Mouse (Mus musculus) midbrain, embryonic 12.5 days (tissue): ENCODE results near the gene Sgsm1. TPM values are rescaled to one million over a fixed set of nuclear protein-coding genes. Genes with fewer than 3 reads are reported as not detected.
"Not testable (repeated sequence)": the region's sequence is repeated elsewhere in the genome, so short reads cannot be mapped to it uniquely, and the experiment has no call there.

Experiments
- ATAC-seq: fragments of 200-750 bp; cut with Nextera tagmentation; 2 replicates; pipeline ENCODE4 v1.8.0; 2017; ENCODE audit warnings: low read depth, moderate TSS enrichment, moderate library complexity; ENCODE audit not compliant: low FRiP score
- H3K27ac ChIP-seq: fragments of 300-500 bp; sonication (generic); replicated peaks from 2 replicates; pipeline ENCODE4 v1.5.1; 2016; ENCODE audit warnings: mild to moderate bottlenecking
- H3K27me3 ChIP-seq: fragments of 300-500 bp; sonication (generic); 2 replicates; pipeline ENCODE4 v1.6.1; 2016; ENCODE audit warnings: mild to moderate bottlenecking
- H3K36me3 ChIP-seq: fragments of 300-500 bp; sonication (generic); 2 replicates; pipeline ENCODE4 v1.6.1; 2016
- H3K4me1 ChIP-seq: fragments of 300-500 bp; sonication (generic); 2 replicates; pipeline ENCODE4 v1.6.1; 2016
- H3K4me2 ChIP-seq: fragments of 300-500 bp; sonication (generic); replicated peaks from 2 replicates; pipeline ENCODE4 v1.6.1; 2016; ENCODE audit warnings: mild to moderate bottlenecking, moderate library complexity
- H3K4me3 ChIP-seq: fragments of 300-500 bp; sonication (generic); 2 replicates; pipeline ENCODE4 v1.5.1; 2016; ENCODE audit warnings: mild to moderate bottlenecking
- H3K9ac ChIP-seq: fragments of 300-500 bp; sonication (generic); replicated peaks from 2 replicates; pipeline ENCODE4 v1.6.1; 2016; ENCODE audit warnings: mild to moderate bottlenecking, moderate library complexity
- H3K9me3 ChIP-seq: fragments of 300-500 bp; sonication (generic); 2 replicates; pipeline ENCODE4 v1.6.1; 2016; ENCODE audit warnings: mild to moderate bottlenecking
- WGBS: fragments of 180-500 bp; shearing (Covaris S2); methylation state at CpG from one replicate; pipeline ENCODE4 v1.1.7; 2016; 5-methylcytosine and 5-hydroxymethylcytosine counted together
- polyA plus RNA-seq: library from polyadenylated mRNA; unstranded; fragments of >200 nt; fragmentation: Nextera tagmentation; extraction: Ambion mirVana; gene quantifications from 2 replicates; pipeline ENCODE4 v1.2.1, GENCODE M21; 2016

Sgsm1 gene
- 16.1 and 19.5 TPM in 2 replicates for polyA plus RNA-seq

DNA sequence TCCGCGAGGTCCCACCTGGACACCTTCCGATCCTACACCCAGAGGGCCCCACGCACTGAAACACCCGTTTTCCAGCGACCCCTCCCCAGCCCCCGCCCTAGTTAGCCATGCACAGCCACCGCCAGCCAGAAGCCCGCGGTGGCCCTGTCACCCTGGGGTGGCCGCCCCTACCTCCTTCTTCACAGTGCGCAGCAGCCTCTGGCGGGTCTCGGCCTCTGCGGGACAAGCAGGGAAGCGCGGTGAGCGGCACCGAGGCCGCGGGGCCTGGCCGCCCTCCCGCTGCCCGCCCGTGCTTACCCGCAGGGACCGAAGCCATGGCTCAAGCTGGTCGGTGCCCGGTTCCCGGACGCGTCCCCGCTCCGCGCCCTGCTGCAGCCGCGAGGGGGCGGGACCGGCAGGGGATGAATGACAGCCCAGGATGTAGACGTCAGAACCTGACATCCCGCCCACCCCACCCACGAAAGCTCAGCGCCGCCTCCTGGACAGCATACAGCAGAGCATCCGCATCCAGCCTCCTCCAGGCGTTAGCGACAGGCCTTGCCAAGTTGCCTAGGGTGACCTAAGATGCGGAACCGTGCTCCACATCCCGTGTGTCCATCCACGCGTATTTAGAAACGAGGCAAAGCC is at the start of gene Sgsm1:
TSS of gene Sgsm1 (minus strand) at position 410 of the 627 bp plus-strand sequence.
- peak within 1 kb of the TSS; percentile 43; the same call in 1 of the 2 replicates for H3K27ac ChIP-seq
- H3K4me1 ChIP-seq, result peaks cover 43% of the 10 kb centered on the region
- no peaks in the 10 kb centered on the region for H3K9me3 ChIP-seq
- WGBS, result 2% methylated on average over 53 of the region's 53 CpGs
- peak; percentile 63 for ATAC-seq
- H3K4me3 ChIP-seq, result peak within 1 kb of the TSS; percentile 70
- peak within 1 kb of the TSS; percentile 77 for H3K9ac ChIP-seq
- peaks cover 61% of the 10 kb centered on the region for H3K27me3 ChIP-seq
- H3K36me3 ChIP-seq, result no peaks in the 10 kb centered on the region
- peak within 1 kb of the TSS; percentile 83 for H3K4me2 ChIP-seq

DNA sequence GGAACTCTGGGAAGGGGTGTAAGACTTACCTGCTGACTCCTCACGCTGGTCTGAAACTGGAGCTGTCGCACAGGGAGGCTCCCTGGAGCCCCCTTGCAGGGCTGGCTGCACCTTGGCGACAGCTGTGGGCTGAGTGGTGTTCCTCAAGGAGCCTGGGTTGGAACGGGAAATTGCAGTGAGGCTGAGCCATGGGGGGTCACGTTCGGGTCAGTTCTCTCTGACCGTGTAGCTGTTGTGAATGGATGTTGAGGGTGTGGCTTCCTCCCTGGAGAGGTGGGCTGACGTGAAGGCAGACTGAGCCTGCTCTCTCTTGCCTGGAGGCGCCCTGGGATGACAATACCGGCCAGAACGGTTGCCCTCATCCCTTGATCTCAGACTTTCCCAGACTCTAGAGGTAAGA is 48.2 kb upstream of the Sgsm1 start:
- H3K9ac ChIP-seq, result no peak overlapping the region

DNA sequence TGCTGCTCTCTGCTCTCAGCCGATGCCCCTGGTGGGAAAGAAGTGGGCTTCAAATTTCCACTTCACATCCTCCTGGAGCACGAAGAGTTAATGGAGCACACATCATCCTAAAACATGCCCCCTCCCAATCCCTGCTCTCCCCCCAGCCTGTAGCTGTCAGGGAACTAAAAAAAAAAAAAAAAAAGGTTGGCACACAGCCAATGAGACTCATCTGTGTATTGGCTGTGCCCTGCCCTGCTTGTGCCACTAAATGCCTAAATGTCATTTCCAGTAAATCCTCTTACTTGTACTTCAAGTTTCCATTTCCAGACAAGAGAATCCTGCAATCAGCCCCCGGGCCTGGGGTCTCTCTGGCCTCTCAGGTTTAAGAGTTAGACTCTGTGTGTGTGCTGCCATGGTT is 47.1 kb upstream of the Sgsm1 start:
- Histone ChIP-seq H3K36me3 (no peaks in the 10 kb centered on the region), H3K9ac (no peak overlapping the region), H3K4me3 (no peak overlapping the region), H3K4me2 (no peak overlapping the region), H3K9me3 (no peaks in the 10 kb centered on the region), H3K4me1 (peaks cover 14% of the 10 kb centered on the region), H3K27me3 (peaks cover 58% of the 10 kb centered on the region), H3K27ac (no peak overlapping the region)
- ATAC-seq, result no peak
- WGBS, result 58% methylated on average over 3 of the region's 3 CpGs

More for the DNA sequence above, 48.2 kb upstream of the Sgsm1 start:
- WGBS, result 10% methylated on average over 11 of the region's 11 CpGs
- Histone ChIP-seq H3K27ac (no peak overlapping the region), H3K9me3 (no peaks in the 10 kb centered on the region), H3K4me2 (no peak overlapping the region), H3K4me3 (no peak overlapping the region), H3K27me3 (peaks cover 49% of the 10 kb centered on the region), H3K36me3 (no peaks in the 10 kb centered on the region), H3K4me1 (peaks cover 14% of the 10 kb centered on the region)
- ATAC-seq, result no peak

DNA sequence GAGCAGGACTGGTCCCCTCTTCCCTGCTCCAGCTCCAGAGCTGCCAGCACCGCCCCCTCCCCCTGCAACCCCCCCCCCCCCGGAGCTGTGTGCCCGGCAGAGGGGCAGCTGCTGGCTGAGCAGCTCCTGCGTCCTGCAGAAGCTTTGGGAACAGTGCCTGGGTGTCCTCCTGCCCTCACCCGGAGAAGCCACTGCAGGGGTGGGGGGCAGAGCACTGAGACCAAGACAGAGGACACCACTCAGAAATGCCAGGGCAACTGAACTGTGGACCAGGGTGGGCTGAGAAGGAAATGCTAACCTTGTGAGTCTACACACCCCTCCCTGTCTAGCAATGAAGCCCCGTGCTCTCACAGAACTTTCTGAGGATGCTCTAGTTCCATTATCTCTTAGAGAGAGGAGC is 46.6 kb upstream of the Sgsm1 start, which contains the start of gene Aym1:
TSS of gene Aym1 (plus strand) at position 109 of the 400 bp plus-strand sequence.
- ATAC-seq, result no peak
- 38% methylated on average over 3 of the region's 6 CpGs for WGBS
- H3K27ac ChIP-seq, result no peak within 1 kb of the TSS
- H3K4me1 ChIP-seq, result peaks cover 15% of the 10 kb centered on the region
- no peaks in the 10 kb centered on the region for H3K9me3 ChIP-seq
- no peak within 1 kb of the TSS for H3K9ac ChIP-seq
- no peaks in the 10 kb centered on the region for H3K36me3 ChIP-seq
- H3K27me3 ChIP-seq, result peaks cover 60% of the 10 kb centered on the region
- H3K4me2 ChIP-seq, result no peak within 1 kb of the TSS
- no peak within 1 kb of the TSS for H3K4me3 ChIP-seq

DNA sequence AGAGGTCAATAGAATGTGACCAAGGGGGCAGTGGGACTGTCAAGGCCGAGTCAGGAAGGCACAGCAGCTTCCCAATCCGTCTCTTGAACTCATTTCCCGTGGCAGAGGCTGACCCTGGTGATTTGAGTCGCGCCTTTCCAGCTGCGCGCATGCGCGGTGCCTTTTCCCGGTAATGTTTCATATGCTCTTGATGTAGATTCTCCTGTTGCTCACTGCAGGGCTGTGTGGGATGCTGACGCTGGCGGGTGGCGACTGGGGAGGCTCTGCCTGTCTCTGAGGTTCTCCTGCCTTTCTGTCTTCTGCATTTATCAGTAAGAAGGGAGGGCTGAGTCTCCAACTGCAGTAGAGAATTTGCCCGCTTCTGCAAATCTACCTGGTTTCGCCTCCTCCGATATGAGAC is 43.7 kb upstream of the Sgsm1 start:
- 55% methylated on average over 16 of the region's 16 CpGs for WGBS
- Histone ChIP-seq H3K27ac (no peak overlapping the region), H3K4me2 (no peak overlapping the region), H3K9ac (no peak overlapping the region), H3K27me3 (peaks cover 75% of the 10 kb centered on the region), H3K4me3 (no peak overlapping the region), H3K36me3 (no peaks in the 10 kb centered on the region), H3K9me3 (no peaks in the 10 kb centered on the region), H3K4me1 (peaks cover 34% of the 10 kb centered on the region)
- no peak for ATAC-seq

DNA sequence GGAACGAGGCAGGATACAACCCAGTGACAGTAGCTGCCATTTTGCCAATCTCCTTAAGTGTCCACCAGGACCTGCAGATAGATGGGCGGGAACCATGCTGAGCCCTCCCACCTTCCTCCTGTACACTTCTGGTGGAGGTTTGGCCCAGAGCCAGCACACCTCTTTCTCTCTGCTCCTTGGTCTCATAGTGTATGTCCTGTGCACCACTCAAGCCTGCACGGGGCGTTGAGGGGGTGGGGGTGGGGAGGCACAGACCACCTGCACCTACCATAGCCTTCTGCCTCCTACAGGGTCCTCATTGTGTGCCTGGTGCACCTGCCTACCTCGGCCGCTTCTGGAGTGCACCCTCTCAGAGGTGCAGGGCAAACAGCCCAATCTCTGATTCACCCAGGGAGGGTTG is 42.0 kb upstream of the Sgsm1 start:
- H3K9me3 ChIP-seq, result no peaks in the 10 kb centered on the region
- H3K36me3 ChIP-seq, result no peaks in the 10 kb centered on the region
- H3K27me3 ChIP-seq, result peaks cover 87% of the 10 kb centered on the region
- ATAC-seq, result no peak
- peaks cover 43% of the 10 kb centered on the region for H3K4me1 ChIP-seq
- H3K4me3 ChIP-seq, result no peak overlapping the region
- H3K4me2 ChIP-seq, result no peak overlapping the region
- H3K9ac ChIP-seq, result no peak overlapping the region
- H3K27ac ChIP-seq, result no peak overlapping the region
- 77% methylated on average over 6 of the region's 6 CpGs for WGBS

DNA sequence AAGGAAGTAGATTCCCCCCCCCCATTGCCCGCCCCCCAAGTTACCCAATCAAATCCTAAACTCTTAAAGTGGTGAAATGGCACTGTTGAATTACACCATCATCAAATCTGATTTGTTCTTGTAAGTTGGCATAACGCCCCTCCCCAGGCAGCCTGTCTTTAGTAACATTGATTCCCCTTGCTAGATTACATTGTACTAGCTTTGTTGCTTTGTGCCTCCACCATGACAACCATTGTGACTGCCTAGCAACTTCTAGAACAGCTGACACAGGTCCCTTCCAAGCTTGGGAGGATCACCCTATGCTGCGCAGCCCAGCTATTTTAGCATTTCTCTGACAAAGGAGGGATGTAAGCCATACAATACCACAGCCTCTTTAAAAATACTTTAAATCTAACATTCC is 41.2 kb upstream of the Sgsm1 start:
- Histone ChIP-seq H3K4me3 (no peak overlapping the region), H3K9ac (no peak overlapping the region), H3K27ac (no peak overlapping the region), H3K4me1 (peaks cover 38% of the 10 kb centered on the region), H3K9me3 (no peaks in the 10 kb centered on the region), H3K4me2 (no peak overlapping the region), H3K36me3 (no peaks in the 10 kb centered on the region), H3K27me3 (peaks cover 87% of the 10 kb centered on the region)
- 36% methylated on average over 3 of the region's 3 CpGs for WGBS
- peak; percentile 53; the same call in 1 of the 2 replicates for ATAC-seq

DNA sequence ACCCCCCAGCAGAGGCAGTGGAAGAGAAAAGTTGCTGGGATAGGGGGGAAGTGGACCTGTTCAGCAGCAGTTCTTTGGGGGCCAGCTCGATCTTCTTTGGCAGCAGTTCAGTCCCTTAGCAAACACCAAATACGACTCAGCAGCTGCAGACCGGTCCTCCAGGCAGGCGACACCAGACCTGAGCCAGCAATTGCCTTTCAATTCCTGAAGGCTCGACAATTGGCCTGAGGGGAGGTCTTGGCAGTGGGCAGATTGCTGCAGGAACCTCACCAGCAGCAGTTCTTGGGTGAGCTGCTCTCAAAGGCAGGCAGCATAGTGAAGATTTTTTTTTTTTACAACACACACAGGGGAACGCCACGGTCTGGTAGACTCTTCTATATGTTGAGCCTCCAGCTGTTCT is 39.2 kb upstream of the Sgsm1 start:
- Histone ChIP-seq H3K27me3 (peaks cover 91% of the 10 kb centered on the region), H3K27ac (0 out of 2 replicates have a peak overlapping the region, but pooled peaks have one; percentile 2), H3K9me3 (no peaks in the 10 kb centered on the region), H3K9ac (no peak overlapping the region), H3K36me3 (no peaks in the 10 kb centered on the region), H3K4me3 (no peak overlapping the region), H3K4me1 (peaks cover 48% of the 10 kb centered on the region), H3K4me2 (no peak overlapping the region)
- no peak for ATAC-seq
- WGBS, result 17% methylated on average over 7 of the region's 7 CpGs

DNA sequence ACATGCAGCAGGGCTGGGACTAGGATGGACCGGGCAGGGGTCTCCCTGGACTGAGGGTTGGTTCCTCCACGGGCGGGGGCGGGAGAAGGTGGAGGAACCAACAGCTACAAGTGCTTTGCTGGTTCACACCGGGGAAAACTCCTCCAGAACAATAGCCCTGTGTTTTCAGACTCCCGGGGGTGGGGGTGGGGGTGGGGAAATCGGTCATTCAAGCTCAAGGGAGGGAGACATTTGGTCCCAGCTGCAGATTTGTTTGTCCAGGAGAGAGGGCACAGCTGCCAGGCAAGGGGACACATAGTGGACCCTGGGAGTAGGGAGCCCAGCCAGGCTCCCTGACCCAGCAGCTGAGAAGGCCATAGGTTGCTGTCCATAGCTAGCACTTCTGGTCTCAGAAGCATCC is 38.6 kb upstream of the Sgsm1 start:
- Histone ChIP-seq H3K4me2 (no peak overlapping the region; the same call in 1 of the 2 replicates), H3K4me1 (peaks cover 50% of the 10 kb centered on the region), H3K27me3 (peaks cover 91% of the 10 kb centered on the region), H3K27ac (no peak overlapping the region), H3K9ac (peak overlapping the region; percentile 15; the same call in 1 of the 2 replicates), H3K9me3 (no peaks in the 10 kb centered on the region), H3K4me3 (no peak overlapping the region), H3K36me3 (no peaks in the 10 kb centered on the region)
- WGBS, result 8% methylated on average over 6 of the region's 7 CpGs
- no peak; the same call in 1 of the 2 replicates for ATAC-seq

DNA sequence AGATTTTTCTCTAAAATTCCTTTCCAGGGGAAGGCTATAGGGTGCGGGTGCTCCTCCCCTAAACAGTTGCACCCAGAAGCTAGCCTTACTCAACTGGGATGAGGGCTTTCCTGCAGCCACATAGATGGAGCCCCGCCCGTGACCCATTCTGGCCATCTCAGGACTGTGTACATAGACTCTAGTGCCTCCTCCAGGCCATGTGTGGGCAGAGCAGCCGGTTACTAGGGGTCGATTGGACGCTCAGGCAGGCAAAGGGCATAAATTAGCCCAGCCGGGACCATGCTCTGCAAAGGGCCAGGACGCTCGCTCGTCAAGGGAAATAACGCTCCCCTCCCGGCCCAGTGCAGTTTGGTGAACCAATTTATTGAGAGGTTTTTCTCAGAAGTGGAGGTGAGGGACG is 38.0 kb upstream of the Sgsm1 start:
- no peaks in the 10 kb centered on the region for H3K36me3 ChIP-seq
- H3K9ac ChIP-seq, result no peak overlapping the region
- H3K27me3 ChIP-seq, result peaks cover 91% of the 10 kb centered on the region
- 7% methylated on average over 13 of the region's 13 CpGs for WGBS
- H3K9me3 ChIP-seq, result no peaks in the 10 kb centered on the region
- no peak overlapping the region for H3K4me3 ChIP-seq
- peak; percentile 25; the same call in 1 of the 2 replicates for ATAC-seq
- H3K4me1 ChIP-seq, result peaks cover 50% of the 10 kb centered on the region
- no peak overlapping the region for H3K4me2 ChIP-seq
- H3K27ac ChIP-seq, result no peak overlapping the region; the same call in 1 of the 2 replicates

DNA sequence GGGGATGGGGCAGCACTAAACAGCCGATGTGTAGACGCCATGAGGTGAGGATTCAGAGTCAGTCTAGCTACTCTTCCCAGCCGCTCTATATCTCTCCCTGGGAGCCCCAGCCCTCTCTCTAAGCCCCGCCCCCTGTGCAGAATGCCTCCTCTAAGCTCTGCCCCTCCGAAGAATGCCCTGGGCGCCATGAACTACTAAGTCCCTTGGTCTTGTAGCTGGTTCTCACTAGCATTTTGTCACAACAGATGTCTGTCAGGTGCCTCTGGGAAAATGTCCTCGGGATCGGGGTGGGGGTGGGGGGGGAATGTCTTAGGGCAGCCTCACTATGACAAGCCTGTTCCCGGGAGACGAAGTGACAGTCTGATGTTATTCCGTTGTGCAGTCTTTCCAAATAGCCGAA is 37.0 kb upstream of the Sgsm1 start:
- H3K9me3 ChIP-seq, result no peaks in the 10 kb centered on the region
- no peak overlapping the region for H3K4me3 ChIP-seq
- no peak for ATAC-seq
- H3K36me3 ChIP-seq, result no peaks in the 10 kb centered on the region
- no peak overlapping the region for H3K9ac ChIP-seq
- no peak overlapping the region for H3K27ac ChIP-seq
- peaks cover 81% of the 10 kb centered on the region for H3K27me3 ChIP-seq
- H3K4me1 ChIP-seq, result peaks cover 50% of the 10 kb centered on the region
- WGBS, result 30% methylated on average over 12 of the region's 12 CpGs
- no peak overlapping the region for H3K4me2 ChIP-seq

DNA sequence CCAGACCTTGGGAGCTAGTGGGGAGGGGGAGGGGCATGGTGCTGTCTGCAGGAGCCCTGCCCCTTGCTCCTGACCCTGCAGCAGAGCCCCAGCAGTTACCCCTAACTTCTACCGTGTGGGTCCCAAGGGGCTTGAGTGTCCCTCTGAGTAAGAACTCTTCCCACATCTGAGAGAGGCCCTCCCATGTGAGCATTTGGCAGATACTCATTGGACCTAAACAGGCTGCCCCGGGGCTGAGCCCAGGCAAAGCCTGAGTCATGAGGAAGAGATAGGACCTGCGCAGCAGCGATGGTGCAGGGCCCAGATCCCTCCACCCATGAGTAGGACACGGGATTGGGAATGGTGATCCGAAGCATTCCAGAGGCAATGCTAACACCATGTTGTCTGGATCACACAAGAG is 36.1 kb upstream of the Sgsm1 start:
- H3K4me1 ChIP-seq, result peaks cover 44% of the 10 kb centered on the region
- WGBS, result 54% methylated on average over 6 of the region's 6 CpGs
- ATAC-seq, result not testable (repeated sequence)

More for the DNA sequence above, 36.1 kb upstream of the Sgsm1 start:
- H3K9ac ChIP-seq, H3K27ac ChIP-seq, H3K9me3 ChIP-seq, H3K4me3 ChIP-seq, H3K4me2 ChIP-seq, H3K36me3 ChIP-seq: not testable (repeated sequence)
- H3K27me3 ChIP-seq, result peaks cover 84% of the 10 kb centered on the region
